12 mouse cellular contexts compared by ENCODE assay signal in the genomic region with DNA sequence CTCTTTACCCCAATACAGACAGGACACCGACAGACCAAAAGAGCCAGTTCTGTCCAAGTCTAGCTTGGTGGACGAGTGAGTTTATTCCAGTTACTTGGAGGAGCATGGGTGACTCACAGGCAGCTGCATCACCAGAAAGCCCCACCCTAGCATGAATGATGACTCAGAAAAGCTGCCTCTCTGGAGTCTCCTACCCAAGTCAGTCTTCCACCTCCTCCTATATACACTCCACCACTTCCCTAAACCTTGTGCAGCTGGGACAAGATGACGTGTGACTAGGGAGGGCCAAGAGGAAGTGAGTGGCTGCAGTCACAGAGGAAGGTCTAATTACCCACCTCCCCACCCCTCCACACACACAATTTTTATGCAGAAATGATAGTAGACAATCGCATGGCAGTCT. TPM values are rescaled to one million over a fixed set of nuclear protein-coding genes. Genes with fewer than 3 reads are reported as not detected.
DNase-seq lines count a peak whose midpoint lies in the region; ATAC-seq and TF ChIP-seq lines count a peak whose summit lies in the region.
"Had no signal": no experiment of that assay in that cellular context is flagged by ENCODE, and none has a peak within 500 bp of the region (broad histone marks: within the 10 kb centered on the region; RNA-seq: fewer than 3 reads in every experiment).

No protein-coding gene starts in this region.

- peak; percentile 10 to 16 for DNase-seq in left cerebral cortex, adult 18-20 months (ENCODE audit: low spot score in 2 of 2)
- no peak for DNase-seq in left cerebral cortex, postnatal 4 days
- peak; percentile 86 for DNase-seq in MEL (ENCODE audit: low read depth, low spot score)
- DNase-seq in adrenal gland, postnatal 25 days: peak; percentile 4
- DNase-seq in thymus, postnatal 25 days: no peak
- DNase-seq: lung, embryonic 14.5 days had no signal

- whole genome bisulfite sequencing in midbrain, embryonic 13.5 days: 79% methylated on average over 4 of the region's 4 CpGs

- no peak overlapping the region for H3K9ac ChIP-seq in MEL (ENCODE audit: control insufficient read depth, low read depth, low read length, poor library complexity, severe bottlenecking)
- H3K9ac ChIP-seq in midbrain, embryonic 13.5 days (replicated peaks): no peak overlapping the region
- H3K9ac ChIP-seq: embryonic facial prominence, embryonic 12.5 days; heart, embryonic 15.5 days; lung, embryonic 14.5 days had no signal

- no peak overlapping the region for H3K4me2 ChIP-seq in midbrain, embryonic 13.5 days (replicated peaks)
- H3K4me2 ChIP-seq: embryonic facial prominence, embryonic 12.5 days; heart, embryonic 15.5 days; lung, embryonic 14.5 days had no signal

- H3K79me2 ChIP-seq in MEL (ENCODE audit: control insufficient read depth, insufficient read depth, low read length, poor library complexity): no peaks in the 10 kb centered on the region

- peak in 1 of 2 experiments; percentile 30; a peak in 1 of 4 replicates for TF ChIP-seq EP300 in MEL (IDR thresholded peaks at IDR 0.05; ENCODE audit: low read depth in 1 of 2, low read length in 2 of 2)

- H3K4me1 ChIP-seq in MEL (ENCODE audit: control insufficient read depth in 1 of 2, insufficient read depth in 2 of 2, low read length in 2 of 2): peaks cover 2 to 5% of the 10 kb centered on the region in 2 experiments; a peak in 1 of 4 replicates
- H3K4me1 ChIP-seq in midbrain, embryonic 13.5 days (replicated peaks): no peaks in the 10 kb centered on the region
- H3K4me1 ChIP-seq: embryonic facial prominence, embryonic 12.5 days; heart, embryonic 15.5 days had no signal

- no peak for TF ChIP-seq CTCF in MEL (IDR thresholded peaks at IDR 0.05 in 2 of 3, conservative IDR thresholded peaks at IDR 0.05 in 1 of 3; ENCODE audit: control insufficient read depth in 1 of 3, insufficient read depth in 1 of 3, low read depth in 2 of 3, low read length in 3 of 3, poor library complexity in 1 of 3, severe bottlenecking in 1 of 3)

- intact Hi-C loops in left cerebral cortex, postnatal 4 days (cut with DNase I): no loop called here

- no peaks in the 10 kb centered on the region for H3K9me3 ChIP-seq in MEL (replicated peaks; ENCODE audit: insufficient read depth, low read length)
- no peaks in the 10 kb centered on the region for H3K9me3 ChIP-seq in midbrain, embryonic 13.5 days
- H3K9me3 ChIP-seq: embryonic facial prominence, embryonic 12.5 days; heart, embryonic 15.5 days had no signal

- H3K4me3 ChIP-seq in MEL (ENCODE audit: control insufficient read depth in 1 of 2, insufficient read depth in 1 of 2, low read depth in 2 of 2, low read length in 2 of 2): no peak overlapping the region
- no peak overlapping the region for H3K4me3 ChIP-seq in midbrain, embryonic 13.5 days (replicated peaks)
- H3K4me3 ChIP-seq: embryonic facial prominence, embryonic 12.5 days; heart, embryonic 15.5 days had no signal

- H3K27ac ChIP-seq in MEL (ENCODE audit: control insufficient read depth, low read depth, low read length): no peak overlapping the region
- H3K27ac ChIP-seq in midbrain, embryonic 13.5 days: no peak overlapping the region
- H3K27ac ChIP-seq: embryonic facial prominence, embryonic 12.5 days; heart, embryonic 15.5 days had no signal

- peak; percentile 99 for ATAC-seq in megakaryocyte, adult 5-6 weeks (ENCODE audit: poor library complexity, severe bottlenecking)
- no peak for ATAC-seq in midbrain, embryonic 13.5 days
- ATAC-seq in megakaryocyte-erythroid progenitor cell, adult 5-6 weeks (replicated peaks; ENCODE audit: low FRiP score, low TSS enrichment, poor library complexity, severe bottlenecking): no peak
- ATAC-seq: activated CD4-positive, CD25-positive, alpha-beta regulatory T cell, adult 4 months had no signal

- TF ChIP-seq RAD21 in MEL (IDR thresholded peaks at IDR 0.05; ENCODE audit: low read depth, low read length): no peak

- H3K36me3 ChIP-seq in MEL (ENCODE audit: control insufficient read depth in 1 of 2, insufficient read depth in 2 of 2, low read length in 2 of 2): peaks cover 0 to 2% of the 10 kb centered on the region in 2 experiments; a peak in 1 of 4 replicates
- H3K36me3 ChIP-seq in midbrain, embryonic 13.5 days: no peaks in the 10 kb centered on the region
- H3K36me3 ChIP-seq: embryonic facial prominence, embryonic 12.5 days; heart, embryonic 15.5 days had no signal

- no peaks in the 10 kb centered on the region for H3K27me3 ChIP-seq in MEL (ENCODE audit: control insufficient read depth in 1 of 2, insufficient read depth in 2 of 2, low read length in 2 of 2)
- H3K27me3 ChIP-seq in midbrain, embryonic 13.5 days: no peaks in the 10 kb centered on the region
- H3K27me3 ChIP-seq: embryonic facial prominence, embryonic 12.5 days; heart, embryonic 15.5 days had no signal

- TF ChIP-seq POLR2A in MEL (IDR thresholded peaks at IDR 0.05; ENCODE audit: control insufficient read depth in 1 of 2, insufficient read depth in 1 of 2, low read depth in 1 of 2, low read length in 2 of 2, poor library complexity in 1 of 2): no peak

TF ChIP-seq in MEL, 35 proteins besides CTCF, POLR2A, EP300 and RAD21:
- TF ChIP-seq GABPA (IDR thresholded peaks at IDR 0.05; ENCODE audit: low read depth, low read length) (no peak), JUND (IDR thresholded peaks at IDR 0.05; ENCODE audit: low read depth, low read length) (peak; percentile 68; the same call in 1 of the 2 replicates), ZC3H11A (IDR thresholded peaks at IDR 0.05; ENCODE audit: low read depth, low read length) (no peak), KAT2A (conservative IDR thresholded peaks at IDR 0.05; ENCODE audit: low read depth, low read length) (no peak), ETS1 (IDR thresholded peaks at IDR 0.05; ENCODE audit: low read depth, low read length) (peak; percentile 84), USF2 (IDR thresholded peaks at IDR 0.05; ENCODE audit: borderline replicate concordance in 1 of 2, insufficient read depth in 1 of 2, low read depth in 1 of 2, low read length in 2 of 2) (no peak), UBTF (IDR thresholded peaks at IDR 0.05; ENCODE audit: borderline replicate concordance, insufficient read depth, low read depth, low read length) (no peak)

RNA-seq across cellular contexts. Expression of a gene that starts 58.1 kb away (rescaled TPM):
- 10 to 100 TPM; 17.5 to 18.5 TPM for total RNA-seq in left cerebral cortex, adult 18-20 months (2021)
- 10 to 100 TPM in 1 of 2 experiments, 1 to 10 TPM in 1; 9.2 to 11.1 TPM for total RNA-seq in left cerebral cortex, postnatal 4 days (2021)
- not detected in 2 replicates for total RNA-seq in MEL (2012; rRNA removed)
- under 1 TPM in 1 of 2 experiments, not detected in 1; 0.08 TPM for polyA plus RNA-seq in MEL (2012; ENCODE audit: insufficient read depth in 1 of 2, insufficient read length in 2 of 2, low read depth in 1 of 2, low replicate concordance in 2 of 2, missing spikeins in 1 of 2)
- 2.6 and 2.7 TPM in 2 replicates for total RNA-seq in adrenal gland, postnatal 25 days (2021)
- total RNA-seq in megakaryocyte, adult 5-6 weeks (2015): 0.23 TPM in 1 of 2 replicates, not detected in the other
- 0.11 TPM in 1 of 2 replicates, not detected in the other for total RNA-seq in megakaryocyte, adult 5-6 weeks (2017)
- 3.3 and 4.0 TPM in 2 replicates for polyA plus RNA-seq in midbrain, embryonic 13.5 days (2015; fragmentation: Nextera tagmentation; extraction: Ambion mirVana)
- total RNA-seq in megakaryocyte-erythroid progenitor cell, adult 5-6 weeks (2014; fragmentation: Nextera tagmentation): 0.28 TPM in 1 of 2 replicates, not detected in the other
- 0.27 TPM in 1 of 2 replicates, not detected in the other for total RNA-seq in megakaryocyte-erythroid progenitor cell, adult 5-6 weeks (2017)

Comparison
In these comparisons a context has a peak if more than half of its experiments do, and no peak if none do; other contexts are left out.
1. DNase-seq: peak in left cerebral cortex, adult 18-20 months (2 of 2), MEL (single experiment) and adrenal gland, postnatal 25 days (single experiment); none in left cerebral cortex, postnatal 4 days (single experiment) and thymus, postnatal 25 days (single experiment).